Mouse (Mus musculus) gastrocnemius, adult 2 months (tissue): ENCODE measurements around the gene Stxbp2. TPM values are rescaled to one million over a fixed set of nuclear protein-coding genes. Genes with fewer than 3 reads are reported as not detected.

Source experiments
- DNase-seq: peaks from one replicate; pipeline ENCODE4 v3.0.0; 2022
- H3K27ac ChIP-seq: fragments of 200-600 bp; 2 replicates; pipeline ENCODE4 v1.8.1; 2022; ENCODE audit warnings: mild to moderate bottlenecking
- H3K4me3 ChIP-seq: fragments of 200-600 bp; 2 replicates; pipeline ENCODE4 v1.8.1; 2022; ENCODE audit warnings: mild to moderate bottlenecking, moderate library complexity
- CTCF ChIP-seq: fragments of 200-600 bp; IDR thresholded peaks from 2 replicates; pipeline ENCODE4 v1.8.1; 2022; ENCODE audit warnings: antibody characterized with exemption, mild to moderate bottlenecking, moderate library complexity
- intact Hi-C: fragments of 180-260 bp; cut with DNase I; formaldehyde crosslinking; loops from one replicate; pipeline ENCODE4 v1.15.1; 2025
- total RNA-seq, 2 experiments: library from RNA; stranded (reverse); gene quantifications; 2 replicates each; pipeline ENCODE4 v1.2.3; 2021

Stxbp2 gene
- total RNA-seq, 2 experiments from 2014 or later = 2.7 to 5.5 TPM

DNA sequence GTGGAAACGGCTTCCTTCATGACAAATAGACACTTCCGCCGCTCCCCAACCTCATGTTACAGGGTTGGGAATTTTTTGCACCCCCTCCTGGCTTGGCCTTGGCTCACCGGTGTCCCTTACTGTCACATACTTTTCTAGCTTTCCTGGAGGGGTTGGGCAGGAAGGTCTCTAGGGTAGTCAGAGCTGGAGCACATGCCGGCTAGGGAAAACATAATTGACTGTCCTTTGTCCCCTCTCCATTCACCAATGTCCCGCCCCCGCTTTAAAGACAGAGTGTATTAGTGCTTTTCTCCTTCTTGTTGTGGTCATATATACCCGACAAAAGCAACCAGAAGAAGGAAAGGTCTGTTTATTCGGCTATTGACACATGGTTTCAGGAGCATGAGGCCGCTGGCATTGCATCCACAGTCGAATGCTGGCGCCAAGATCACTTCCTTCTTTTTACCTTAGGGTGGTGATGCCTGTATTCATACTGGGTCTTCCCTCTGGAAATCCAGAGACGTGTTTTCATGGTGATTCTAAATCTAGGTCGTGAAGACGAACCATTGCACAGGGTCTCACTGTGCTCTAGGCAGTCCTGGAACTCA lies 46.3 kb downstream of the Stxbp2 start:
- TF ChIP-seq CTCF = no peak
- DNase-seq = no peak
- H3K4me3 ChIP-seq = peak overlapping the region; percentile 74
- H3K27ac ChIP-seq = peak overlapping the region; percentile 95
- intact Hi-C loops = loop anchor here (2.0 to 10.0 kb wide), 2 partner anchors 56 to 322 kb away; partner anchors contain the start of genes A430078G23Rik, Pet100 and Xab2

DNA sequence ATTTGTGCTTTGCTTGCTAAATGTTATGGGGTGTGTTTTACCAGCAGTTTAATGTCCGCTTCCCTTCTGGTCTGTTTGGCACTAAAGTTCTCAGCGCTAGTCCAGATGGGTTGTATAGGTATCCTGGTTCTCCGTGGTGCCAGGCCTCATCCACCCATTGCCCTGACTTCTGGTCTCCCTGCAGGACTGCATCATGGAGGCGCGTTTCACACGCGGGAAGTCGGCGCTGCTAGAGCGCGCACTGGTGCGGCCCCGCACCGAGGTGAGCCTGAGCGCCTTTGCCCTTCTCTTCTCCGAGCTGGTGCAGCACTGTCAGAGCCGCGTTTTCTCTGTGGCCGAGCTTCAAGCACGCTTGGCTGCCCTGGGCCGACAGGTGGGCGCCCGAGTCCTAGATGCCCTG lies 48.1 kb downstream of the Stxbp2 start:
- TF ChIP-seq CTCF = no peak
- Histone ChIP-seq H3K27ac (no peak overlapping the region), H3K4me3 (no peak overlapping the region)
- intact Hi-C loops = loop anchor here (10.0 kb wide), 1 partner anchor 324 kb away; the partner anchor contains the start of gene A430078G23Rik
- DNase-seq = no peak

DNA sequence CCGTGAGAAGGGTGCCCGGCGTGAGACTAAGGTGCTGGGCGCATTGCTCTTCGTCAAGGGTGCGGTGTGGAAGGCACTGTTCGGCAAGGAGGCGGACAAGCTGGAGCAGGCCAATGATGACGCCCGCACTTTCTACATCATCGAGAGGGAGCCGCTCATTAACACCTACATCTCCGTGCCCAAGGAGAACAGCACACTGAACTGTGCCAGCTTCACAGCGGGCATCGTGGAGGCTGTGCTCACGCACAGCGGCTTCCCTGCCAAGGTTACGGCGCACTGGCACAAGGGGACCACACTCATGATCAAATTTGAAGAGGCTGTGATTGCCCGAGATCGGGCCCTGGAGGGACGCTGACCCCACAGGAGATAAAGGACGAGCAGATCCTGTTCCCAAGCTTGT lies 48.5 kb downstream of the Stxbp2 start:
- H3K4me3 ChIP-seq = no peak overlapping the region
- DNase-seq = no peak
- TF ChIP-seq CTCF = no peak
- intact Hi-C loops = loop anchor here (10.0 kb wide), 1 partner anchor 324 kb away; the partner anchor contains the start of gene A430078G23Rik
- no peak overlapping the region for H3K27ac ChIP-seq

DNA sequence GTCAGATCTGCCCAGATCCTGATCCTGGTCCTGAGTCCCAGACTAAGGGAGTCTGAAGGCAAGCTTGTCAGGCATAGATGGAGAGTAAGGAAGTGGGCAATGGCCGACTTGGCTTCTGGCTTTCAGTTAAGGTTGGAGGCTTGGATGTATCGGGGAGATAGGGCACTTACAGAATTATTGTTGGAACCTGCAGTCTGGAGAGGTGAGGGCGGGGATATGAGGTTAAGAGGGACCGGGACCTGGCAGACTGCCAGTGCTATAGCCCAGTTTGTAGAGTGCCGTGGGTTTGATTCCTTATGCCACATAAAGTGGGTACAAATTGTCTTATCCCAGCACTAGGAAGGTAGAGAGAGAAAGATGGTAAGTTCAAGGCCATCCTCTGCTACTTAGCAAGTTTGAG lies 48.9 kb downstream of the Stxbp2 start:
- TF ChIP-seq CTCF = no peak
- H3K27ac ChIP-seq = no peak overlapping the region
- H3K4me3 ChIP-seq = no peak overlapping the region
- intact Hi-C loops = loop anchor here (10.0 kb wide), 1 partner anchor 325 kb away; the partner anchor contains the start of gene A430078G23Rik
- no peak for DNase-seq

DNA sequence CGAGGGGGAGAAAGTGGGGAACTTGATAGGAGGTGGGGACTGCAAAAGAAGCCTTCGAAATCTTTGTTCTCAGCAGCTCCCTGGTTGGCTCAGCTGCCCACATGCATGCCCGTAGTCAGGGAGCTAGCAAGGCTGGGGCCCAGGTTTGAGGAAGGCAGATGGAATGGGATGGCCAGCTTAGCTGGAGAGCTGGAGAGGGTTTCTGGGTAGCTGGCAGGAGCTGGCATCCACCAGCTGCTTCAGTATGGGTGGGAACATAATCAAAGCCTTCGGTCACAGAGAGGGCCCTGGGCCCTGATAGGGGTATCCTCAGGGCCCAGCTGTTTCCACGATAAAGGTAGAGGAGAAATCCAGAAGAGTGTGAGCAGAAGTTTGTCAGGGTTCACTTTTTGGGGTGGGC lies 51.7 kb downstream of the Stxbp2 start:
- no peak for DNase-seq
- Histone ChIP-seq H3K27ac (no peak overlapping the region), H3K4me3 (no peak overlapping the region)
- TF ChIP-seq CTCF = no peak
- intact Hi-C loops = no loop called here

DNA sequence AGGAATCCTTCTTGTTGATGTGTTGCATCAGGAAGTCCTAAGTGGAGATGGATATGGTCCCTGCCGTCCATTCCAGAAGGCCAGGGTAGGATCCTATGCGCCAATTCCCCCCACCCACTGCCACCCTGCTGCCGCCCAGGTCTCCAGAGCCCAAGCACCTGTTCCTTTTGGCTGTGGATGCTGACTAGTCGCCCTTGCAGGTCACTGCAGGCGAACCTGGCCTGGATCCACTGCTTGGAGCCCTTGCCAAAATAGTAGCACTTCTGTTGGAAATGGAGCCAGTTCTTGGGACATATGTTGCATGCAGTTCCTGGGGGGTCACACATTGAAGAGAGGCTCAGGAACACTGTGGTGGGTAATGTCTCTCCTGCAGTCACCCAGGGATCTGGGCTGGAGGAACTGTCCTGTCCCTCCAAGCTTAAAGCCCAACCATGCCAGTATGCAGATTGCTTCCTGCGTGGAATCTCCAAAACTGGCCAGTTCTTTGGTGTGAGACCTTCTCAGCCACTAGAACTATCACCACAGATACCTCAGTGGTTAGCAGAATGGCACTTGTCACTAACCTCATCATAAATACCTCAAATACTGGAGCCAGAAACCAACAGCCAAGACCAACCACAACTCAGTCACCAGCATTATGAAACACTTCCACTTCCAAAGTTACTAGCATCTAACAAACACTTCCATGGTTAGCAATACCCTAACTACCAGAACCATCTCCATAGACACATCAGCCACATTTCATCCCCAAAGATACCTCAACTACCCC lies 52.8 kb downstream of the Stxbp2 start:
- no peak for TF ChIP-seq CTCF
- H3K4me3 ChIP-seq = no peak overlapping the region
- H3K27ac ChIP-seq = no peak overlapping the region
- DNase-seq = peak; percentile 45
- intact Hi-C loops = no loop called here

DNA sequence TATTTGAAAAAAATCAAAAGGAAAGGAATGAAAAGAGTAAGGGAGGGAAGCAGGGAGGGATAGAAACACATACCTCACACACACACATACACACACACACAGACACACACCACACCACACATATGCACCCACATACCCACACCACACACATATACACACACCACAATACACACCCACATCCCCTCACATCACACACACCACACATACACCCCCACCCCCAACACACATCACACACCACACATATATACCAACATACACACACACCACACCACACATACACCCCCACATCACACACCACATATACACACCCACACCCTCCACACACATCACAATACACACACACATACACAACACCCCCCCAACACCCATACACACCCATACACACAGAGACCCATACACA lies 53.8 kb downstream of the Stxbp2 start:
- no peak for DNase-seq
- intact Hi-C loops = no loop called here
- no peak for TF ChIP-seq CTCF
- no peak overlapping the region for H3K27ac ChIP-seq
- H3K4me3 ChIP-seq = no peak overlapping the region

DNA sequence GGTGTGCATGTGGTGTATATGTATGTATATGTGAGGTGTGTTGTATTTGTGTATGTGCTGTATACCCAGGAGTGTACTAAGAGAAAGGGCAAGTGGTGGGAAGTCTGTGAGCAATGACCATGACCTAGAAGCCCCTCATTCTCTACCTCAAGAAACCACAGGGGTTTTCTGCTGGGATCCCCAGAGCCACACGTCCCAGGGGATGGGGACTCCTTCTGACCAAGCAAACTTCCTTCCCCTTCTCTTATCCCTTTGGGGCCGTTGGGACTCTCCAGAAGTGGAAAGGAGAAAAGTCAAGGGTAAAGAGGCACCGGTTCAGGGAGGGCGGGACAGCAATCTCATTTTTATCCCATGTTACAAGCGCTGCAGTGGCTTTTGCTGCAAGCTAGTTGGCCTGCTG lies 54.7 kb downstream of the Stxbp2 start:
- DNase-seq = no peak
- H3K4me3 ChIP-seq = no peak overlapping the region
- no peak for TF ChIP-seq CTCF
- H3K27ac ChIP-seq = no peak overlapping the region
- intact Hi-C loops = no loop called here

DNA sequence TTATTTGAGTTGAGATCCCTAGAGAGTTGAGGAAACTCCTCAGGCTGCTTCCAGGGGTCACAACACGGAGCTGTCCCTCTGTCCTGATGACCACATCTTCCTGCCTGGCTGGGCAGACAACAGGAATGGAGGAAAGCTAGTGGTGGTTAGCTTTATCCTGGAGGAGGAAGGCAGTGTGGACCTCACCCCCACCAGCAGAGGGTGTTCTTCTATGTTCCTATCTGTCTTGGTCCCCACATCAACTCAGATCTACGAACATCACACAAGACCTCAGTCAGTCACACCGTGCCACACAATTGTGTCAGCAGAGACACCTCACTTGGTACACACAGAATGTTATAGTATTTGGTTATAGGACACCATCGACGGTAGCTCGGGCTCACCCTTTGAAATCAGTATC lies 56.8 kb downstream of the Stxbp2 start:
- H3K4me3 ChIP-seq = no peak overlapping the region
- no peak for TF ChIP-seq CTCF
- intact Hi-C loops = no loop called here
- H3K27ac ChIP-seq = no peak overlapping the region
- no peak for DNase-seq

DNA sequence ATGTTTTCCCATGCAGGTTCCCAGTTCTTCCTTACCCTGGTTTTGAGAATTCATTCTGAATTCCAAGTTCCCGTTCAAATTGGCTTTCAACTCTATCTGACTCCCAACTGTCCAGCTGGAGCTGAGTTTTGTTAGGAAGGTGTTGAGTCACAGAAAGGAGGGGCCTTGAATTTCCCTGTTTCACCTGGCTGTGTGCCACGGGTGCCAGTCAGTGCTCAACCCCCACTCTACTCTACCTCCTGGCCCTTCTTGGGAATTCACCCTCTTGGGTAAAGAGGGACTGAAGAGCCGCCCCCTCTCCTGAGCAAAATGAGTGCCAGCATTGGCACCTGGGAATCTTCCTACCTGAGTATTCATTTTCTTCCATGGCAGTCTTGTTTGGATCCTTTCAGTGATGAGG lies 60.0 kb downstream of the Stxbp2 start:
- DNase-seq = no peak
- intact Hi-C loops = no loop called here
- H3K4me3 ChIP-seq = no peak overlapping the region
- no peak for TF ChIP-seq CTCF
- no peak overlapping the region for H3K27ac ChIP-seq

Other genes with a start within 250 kb of the Stxbp2 start
- gene Arhgef18, start 237.9 kb upstream of the Stxbp2 start, total RNA-seq = 10 to 100 TPM in 1 of 2 experiments, 1 to 10 TPM in 1; 6.9 to 11.8 TPM
- 1 to 10 TPM; 2.3 to 2.6 TPM for gene Pex11g, start 163.3 kb upstream of the Stxbp2 start, total RNA-seq
- gene Tex45, start 160.1 kb upstream of the Stxbp2 start, total RNA-seq = not detected
- gene Zfp358, start 137.8 kb upstream of the Stxbp2 start, total RNA-seq = 10 to 100 TPM; 30.8 to 39.3 TPM
- gene Mcoln1, start 130.5 kb upstream of the Stxbp2 start, total RNA-seq = 10 to 100 TPM; 23.5 to 24.9 TPM
- 1 to 10 TPM; 8.7 to 9.3 TPM for gene Pnpla6, start 115.6 kb upstream of the Stxbp2 start, total RNA-seq
- gene C330021F23Rik, start 63.0 kb upstream of the Stxbp2 start, total RNA-seq = not detected
- under 1 TPM; 0.22 to 0.33 TPM for gene Camsap3, start 43.7 kb upstream of the Stxbp2 start, total RNA-seq
- 10 to 100 TPM; 11.0 to 11.3 TPM for gene Xab2, start 9.6 kb upstream of the Stxbp2 start, total RNA-seq
- gene Pet100, start 9.4 kb upstream of the Stxbp2 start, total RNA-seq = 10 to 100 TPM; 87.7 to 92.0 TPM
- not detected for gene Pcp2, start 5.4 kb upstream of the Stxbp2 start, total RNA-seq
- 1 to 10 TPM in 1 of 2 experiments, under 1 TPM in 1; 0.87 to 3.0 TPM for gene Retn, start 24.8 kb downstream of the Stxbp2 start, total RNA-seq
- gene Mcemp1, start 34.8 kb downstream of the Stxbp2 start, total RNA-seq = not detected
- not detected for gene Fcor, start 41.4 kb downstream of the Stxbp2 start, total RNA-seq
- gene Trappc5, start 45.3 kb downstream of the Stxbp2 start, total RNA-seq = 10 to 100 TPM; 18.2 to 20.7 TPM
- not detected for gene Fcer2a, start 63.2 kb downstream of the Stxbp2 start, total RNA-seq
- not detected for gene Clec4g, start 89.7 kb downstream of the Stxbp2 start, total RNA-seq
- gene Cd209a, start 118.0 kb downstream of the Stxbp2 start, total RNA-seq = under 1 TPM; 0.50 to 0.71 TPM
- gene Cd209e, start 223.4 kb downstream of the Stxbp2 start, total RNA-seq = not detected
- gene Cd209d, start 247.6 kb downstream of the Stxbp2 start, total RNA-seq = 1 to 10 TPM in 1 of 2 experiments, under 1 TPM in 1; 0.64 to 1.6 TPM